Mouse (Mus musculus): ENCODE measurements around the gene Osbpl2. TPM values are rescaled to one million over a fixed set of nuclear protein-coding genes. Genes with fewer than 3 reads are reported as not detected.

The Osbpl2 gene
- 10 to 100 TPM; 46.6 to 47.0 TPM for total RNA-seq (2021)

GRCm38 (mm10) chr2:180118661-180119438 lies at the start of gene Osbpl2:
Osbpl2 (plus strand) TSS chr2:180119306.
- peak; percentile 98 to 99 for DNase-seq (ENCODE audit: extremely low spot score in 1 of 2, low spot score in 1 of 2)

- DNase-seq (ENCODE audit: extremely low spot score in 1 of 2, low spot score in 1 of 2) = no peak
These were observed 49.2 kb upstream of the Osbpl2 start for GRCm38 (mm10) chr2:180069770-180070480.

GRCm38 (mm10) chr2:180070481-180071453 lies 48.3 kb upstream of the Osbpl2 start, which contains the start of gene Mtg2:
Mtg2 (plus strand) TSS chr2:180070588.
- DNase-seq (ENCODE audit: extremely low spot score in 1 of 2, low spot score in 1 of 2) = peak; percentile 94 to 98

GRCm38 (mm10) chr2:180071671-180072070 lies 47.4 kb upstream of the Osbpl2 start:
- no peak for DNase-seq (ENCODE audit: extremely low spot score in 1 of 2, low spot score in 1 of 2)

GRCm38 (mm10) chr2:180072886-180073285 lies 46.2 kb upstream of the Osbpl2 start:
- no peak for DNase-seq (ENCODE audit: extremely low spot score in 1 of 2, low spot score in 1 of 2)

GRCm38 (mm10) chr2:180077622-180078021 lies 41.5 kb upstream of the Osbpl2 start:
- DNase-seq (ENCODE audit: extremely low spot score in 1 of 2, low spot score in 1 of 2) = no peak

GRCm38 (mm10) chr2:180080680-180081079 lies 38.4 kb upstream of the Osbpl2 start:
- no peak for DNase-seq (ENCODE audit: extremely low spot score in 1 of 2, low spot score in 1 of 2)

GRCm38 (mm10) chr2:180083063-180083462 lies 36.0 kb upstream of the Osbpl2 start:
- DNase-seq (ENCODE audit: extremely low spot score in 1 of 2, low spot score in 1 of 2) = no peak

GRCm38 (mm10) chr2:180084565-180084964 lies 34.5 kb upstream of the Osbpl2 start:
- DNase-seq (ENCODE audit: extremely low spot score in 1 of 2, low spot score in 1 of 2) = no peak

- DNase-seq (ENCODE audit: extremely low spot score in 1 of 2, low spot score in 1 of 2) = no peak
These were observed 33.0 kb upstream of the Osbpl2 start for GRCm38 (mm10) chr2:180085926-180086636.

- no peak for DNase-seq (ENCODE audit: extremely low spot score in 1 of 2, low spot score in 1 of 2)
These were observed 32.5 kb upstream of the Osbpl2 start for GRCm38 (mm10) chr2:180086637-180087027.

GRCm38 (mm10) chr2:180087472-180087871 lies 31.6 kb upstream of the Osbpl2 start:
- DNase-seq (ENCODE audit: extremely low spot score in 1 of 2, low spot score in 1 of 2) = no peak

- DNase-seq (ENCODE audit: extremely low spot score in 1 of 2, low spot score in 1 of 2) = no peak
These were observed 28.8 kb upstream of the Osbpl2 start for GRCm38 (mm10) chr2:180090285-180090684.

GRCm38 (mm10) chr2:180095711-180096110 lies 23.4 kb upstream of the Osbpl2 start:
- no peak for DNase-seq (ENCODE audit: extremely low spot score in 1 of 2, low spot score in 1 of 2)

- DNase-seq (ENCODE audit: extremely low spot score in 1 of 2, low spot score in 1 of 2) = no peak
These were observed 21.5 kb upstream of the Osbpl2 start for GRCm38 (mm10) chr2:180097585-180097984.

- no peak for DNase-seq (ENCODE audit: extremely low spot score in 1 of 2, low spot score in 1 of 2)
These were observed 20.9 kb upstream of the Osbpl2 start for GRCm38 (mm10) chr2:180098167-180098566.

GRCm38 (mm10) chr2:180099529-180099928 lies 19.6 kb upstream of the Osbpl2 start:
- DNase-seq (ENCODE audit: extremely low spot score in 1 of 2, low spot score in 1 of 2) = no peak

GRCm38 (mm10) chr2:180103151-180103977 lies 15.7 kb upstream of the Osbpl2 start:
- DNase-seq (ENCODE audit: extremely low spot score in 1 of 2, low spot score in 1 of 2) = no peak

Measured in layer of hippocampus, postnatal 25 days (tissue).